Mouse (Mus musculus): ENCODE results near the gene Lrrc55.

DNA sequence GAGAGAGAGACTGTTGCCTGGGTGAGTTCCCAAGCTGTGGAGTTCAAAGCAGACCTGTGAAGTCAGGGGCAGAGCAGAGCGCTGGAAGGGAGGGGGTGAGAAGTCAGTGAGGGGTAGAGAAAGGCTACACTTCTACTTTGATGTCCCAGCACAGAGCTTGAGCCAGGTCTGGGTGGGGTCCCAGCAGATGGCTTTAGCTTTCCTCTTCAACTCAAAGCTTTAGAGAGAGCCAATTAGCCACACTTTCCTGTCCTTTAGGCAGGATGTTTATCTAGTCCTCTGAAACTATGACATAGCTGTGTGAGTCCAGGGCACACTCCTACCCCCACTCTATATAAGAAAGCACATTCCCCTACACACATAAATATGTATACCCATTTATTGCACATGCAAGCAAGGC is 65.3 kb downstream of the Lrrc55 start:
- TF ChIP-seq GATA1 (IDR thresholded peaks at IDR 0.05; ENCODE audit: borderline replicate concordance, low read length) = no peak
- TF ChIP-seq FLI1 (IDR thresholded peaks at IDR 0.05; ENCODE audit: low read length) = no peak
